Mouse (Mus musculus) C2C12 (cell line): ENCODE data around the gene Mrvi1.

Experiments
- CTCF ChIP-seq: IDR thresholded peaks from one replicate; pipeline ENCODE4 v1.5.1; 2011; ENCODE audit not compliant: control insufficient read depth, insufficient read depth, insufficient read length
- USF1 ChIP-seq: IDR thresholded peaks from one replicate; pipeline ENCODE4 v1.6.1; 2011; ENCODE audit warnings: low read depth, mild to moderate bottlenecking, control low read depth, moderate library complexity

DNA sequence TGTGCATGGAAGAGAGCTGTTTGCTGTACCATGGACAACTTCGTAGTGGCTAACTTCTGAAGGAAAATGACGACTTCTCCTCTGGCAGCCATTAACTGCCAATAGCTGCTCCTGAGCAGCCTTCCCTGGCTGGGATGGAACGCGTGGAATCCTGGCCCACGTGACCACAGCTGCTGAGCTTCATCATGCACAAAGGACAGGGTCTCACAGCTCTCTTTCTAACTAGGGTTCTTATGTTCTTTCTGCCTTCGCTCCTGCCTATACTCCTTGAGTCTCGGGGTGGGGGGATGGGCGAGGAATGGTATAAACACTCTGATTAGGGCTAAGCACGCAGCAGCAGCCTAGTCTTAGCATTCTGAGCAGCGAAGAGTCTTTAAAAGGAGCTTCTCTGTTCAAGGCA, 117.2 kb downstream of the Mrvi1 start:
- TF ChIP-seq CTCF, result no peak
- peak; percentile 81 for TF ChIP-seq USF1
